Mouse (Mus musculus): ENCODE measurements at regions not wholly inside any gene's neighbourhood (a gene's known extent, or its start where the extent isn't known, plus 50 kb on each side); places are given as distances from the start of the nearest gene placed in this dataset.

DNA sequence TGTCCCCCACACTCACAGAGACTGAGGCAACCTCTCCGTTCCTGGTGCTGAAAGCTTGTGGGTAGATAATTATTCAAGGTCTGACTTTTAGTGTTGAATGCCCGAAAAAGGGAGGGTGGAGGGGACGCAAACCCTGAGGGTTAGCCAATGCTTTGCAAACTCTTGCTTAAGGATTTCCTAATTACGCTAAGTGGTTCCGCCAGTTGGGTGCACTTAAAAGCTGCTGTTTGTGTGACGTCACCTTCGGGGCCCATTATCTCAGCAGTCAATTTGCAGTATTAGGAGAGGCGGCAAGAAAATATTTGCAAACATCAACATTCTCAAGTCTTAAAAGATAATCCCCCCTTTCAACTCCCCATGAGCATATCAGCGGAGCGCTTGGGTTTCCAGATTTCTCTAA, 199.2 kb upstream of the Irx5 start:
- H3K36me3 ChIP-seq (replicated peaks; ENCODE audit: control insufficient read depth, insufficient read depth, low read depth): no peaks in the 10 kb centered on the region
- H3K9ac ChIP-seq (replicated peaks): no peak overlapping the region
- no peaks in the 10 kb centered on the region for H3K27me3 ChIP-seq (ENCODE audit: control insufficient read depth, insufficient read depth, low read length)
- DNase-seq (ENCODE audit: low read depth in 3 of 3, low spot score in 3 of 3): no peak
- no peak for ATAC-seq (ENCODE audit: insufficient read depth)
- H3K4me3 ChIP-seq (ENCODE audit: insufficient read depth in 1 of 2, low read depth in 2 of 2, low read length in 2 of 2): no peak overlapping the region
- no peaks in the 10 kb centered on the region for H3K4me1 ChIP-seq (replicated peaks; ENCODE audit: control insufficient read depth in 2 of 2, insufficient read depth in 2 of 2, low read length in 1 of 2)
- H3K9me3 ChIP-seq (ENCODE audit: control insufficient read depth, low read length): no peaks in the 10 kb centered on the region
- H3K4me2 ChIP-seq (ENCODE audit: low read depth): no peak overlapping the region
- whole genome bisulfite sequencing (ENCODE audit: insufficient replicate concordance): 50% methylated on average over 10 of the region's 10 CpGs
- no peak for TF ChIP-seq EP300 (IDR thresholded peaks at IDR 0.05; ENCODE audit: low read depth)
- TF ChIP-seq CTCF (IDR thresholded peaks at IDR 0.05; ENCODE audit: low read depth): no peak
- no peak overlapping the region for H3K27ac ChIP-seq

DNA sequence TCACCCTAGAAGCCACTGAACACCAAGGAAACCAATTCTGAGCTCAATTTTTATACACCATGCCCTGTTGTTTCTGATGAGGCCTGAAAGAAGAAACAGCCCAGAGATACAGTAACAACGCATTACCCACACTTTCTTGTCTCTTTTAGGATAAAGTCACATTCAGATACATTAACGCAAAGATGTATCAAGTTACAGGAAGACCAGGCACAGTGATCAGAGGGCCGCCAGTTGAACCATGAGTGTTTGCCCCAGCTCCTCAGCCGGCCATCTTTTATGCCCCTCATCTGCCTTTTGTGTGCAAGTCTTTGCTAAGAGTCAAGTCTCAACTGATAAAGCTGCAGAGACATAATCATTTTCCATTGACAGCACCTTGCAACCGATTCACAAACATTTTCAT, 204.9 kb upstream of the Irx5 start:
- Histone ChIP-seq H3K36me3 (replicated peaks; ENCODE audit: control insufficient read depth, insufficient read depth, low read depth) (no peaks in the 10 kb centered on the region), H3K27me3 (ENCODE audit: control insufficient read depth, insufficient read depth, low read length) (no peaks in the 10 kb centered on the region), H3K27ac (no peak overlapping the region), H3K9ac (replicated peaks) (no peak overlapping the region), H3K4me2 (ENCODE audit: low read depth) (no peak overlapping the region), H3K4me3 (ENCODE audit: insufficient read depth in 1 of 2, low read depth in 2 of 2, low read length in 2 of 2) (no peak overlapping the region), H3K4me1 (replicated peaks; ENCODE audit: control insufficient read depth in 2 of 2, insufficient read depth in 2 of 2, low read length in 1 of 2) (no peaks in the 10 kb centered on the region), H3K9me3 (ENCODE audit: control insufficient read depth, low read length) (no peaks in the 10 kb centered on the region)
- ATAC-seq (ENCODE audit: insufficient read depth): no peak
- WGBS (ENCODE audit: insufficient replicate concordance): 74% methylated on average over 5 of the region's 5 CpGs
- DNase-seq (ENCODE audit: low read depth in 3 of 3, low spot score in 3 of 3): no peak
- TF ChIP-seq EP300 (IDR thresholded peaks at IDR 0.05; ENCODE audit: low read depth) (no peak), CTCF (IDR thresholded peaks at IDR 0.05; ENCODE audit: low read depth) (no peak)

DNA sequence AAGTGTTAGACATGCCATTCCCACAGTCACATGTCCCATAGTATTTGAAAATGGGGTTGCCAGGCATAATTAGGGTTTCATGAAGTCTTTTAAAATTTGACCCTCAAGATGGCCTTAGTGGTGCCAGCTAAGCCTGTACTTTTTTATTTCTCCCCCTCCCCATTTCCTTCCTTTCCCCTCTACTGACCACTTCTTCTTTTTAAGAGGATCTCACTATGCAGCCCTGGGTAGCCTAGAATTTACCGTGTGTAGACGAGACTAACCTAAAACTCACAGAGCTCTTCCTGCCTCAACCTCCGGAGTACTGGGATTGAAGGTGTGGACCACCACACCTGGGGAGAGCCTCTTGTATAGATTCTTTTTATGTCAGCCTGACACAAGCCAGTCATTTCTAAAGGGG, 209.8 kb upstream of the Irx5 start:
- TF ChIP-seq EP300 (IDR thresholded peaks at IDR 0.05; ENCODE audit: low read depth) (no peak), CTCF (IDR thresholded peaks at IDR 0.05; ENCODE audit: low read depth) (no peak)
- ATAC-seq (ENCODE audit: insufficient read depth) (no peak), DNase-seq (ENCODE audit: low read depth in 3 of 3, low spot score in 3 of 3) (no peak)
- Histone ChIP-seq H3K9me3 (ENCODE audit: control insufficient read depth, low read length) (no peaks in the 10 kb centered on the region), H3K36me3 (replicated peaks; ENCODE audit: control insufficient read depth, insufficient read depth, low read depth) (no peaks in the 10 kb centered on the region), H3K9ac (replicated peaks) (no peak overlapping the region), H3K4me1 (replicated peaks; ENCODE audit: control insufficient read depth in 2 of 2, insufficient read depth in 2 of 2, low read length in 1 of 2) (no peaks in the 10 kb centered on the region), H3K4me3 (ENCODE audit: insufficient read depth in 1 of 2, low read depth in 2 of 2, low read length in 2 of 2) (no peak overlapping the region), H3K4me2 (ENCODE audit: low read depth) (no peak overlapping the region), H3K27me3 (ENCODE audit: control insufficient read depth, insufficient read depth, low read length) (no peaks in the 10 kb centered on the region), H3K27ac (no peak overlapping the region)
- 18% methylated on average over 3 of the region's 3 CpGs for WGBS (ENCODE audit: insufficient replicate concordance)

DNA sequence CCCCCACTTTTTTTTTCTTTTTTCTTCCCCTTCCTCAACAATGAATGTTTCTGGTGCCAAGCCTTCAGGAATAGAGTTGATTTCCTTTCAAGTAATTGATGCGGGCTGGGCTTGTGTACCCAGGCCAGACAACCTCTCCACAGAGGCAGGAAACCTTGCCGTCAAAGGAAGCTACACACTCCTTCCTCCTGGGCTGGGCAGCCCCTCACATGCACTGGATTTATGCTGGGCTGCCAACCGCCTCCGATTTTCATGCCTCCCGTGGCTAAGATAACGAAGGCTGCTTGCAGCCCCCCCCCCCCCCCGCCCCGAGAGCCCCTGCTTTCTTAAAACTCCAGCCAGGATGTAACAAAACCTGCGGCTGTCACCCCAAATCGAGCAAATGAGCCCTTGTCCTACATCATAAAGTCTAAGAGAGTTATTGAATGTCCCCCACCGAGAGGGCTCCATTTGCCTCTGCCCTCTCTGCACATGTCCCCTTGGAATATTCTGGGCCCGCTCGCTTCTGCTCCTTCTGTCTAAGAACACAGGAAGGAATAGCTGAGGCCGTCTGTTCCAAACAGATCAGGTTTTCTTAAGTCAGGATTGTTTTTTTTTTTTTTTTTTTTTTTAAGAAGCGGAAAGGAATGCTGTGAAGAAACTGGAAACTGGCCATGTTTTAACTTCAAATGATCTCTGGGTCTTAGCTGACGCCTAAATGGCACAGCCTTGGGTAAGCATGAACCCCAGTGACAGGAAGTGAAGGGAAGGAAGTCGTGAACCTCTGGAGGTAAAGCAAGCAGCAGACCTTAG, 220.1 kb upstream of the Irx5 start:
- no peak for DNase-seq (ENCODE audit: low read depth in 3 of 3, low spot score in 3 of 3)
- 15% methylated on average over 16 of the region's 17 CpGs for WGBS (ENCODE audit: insufficient replicate concordance)

DNA sequence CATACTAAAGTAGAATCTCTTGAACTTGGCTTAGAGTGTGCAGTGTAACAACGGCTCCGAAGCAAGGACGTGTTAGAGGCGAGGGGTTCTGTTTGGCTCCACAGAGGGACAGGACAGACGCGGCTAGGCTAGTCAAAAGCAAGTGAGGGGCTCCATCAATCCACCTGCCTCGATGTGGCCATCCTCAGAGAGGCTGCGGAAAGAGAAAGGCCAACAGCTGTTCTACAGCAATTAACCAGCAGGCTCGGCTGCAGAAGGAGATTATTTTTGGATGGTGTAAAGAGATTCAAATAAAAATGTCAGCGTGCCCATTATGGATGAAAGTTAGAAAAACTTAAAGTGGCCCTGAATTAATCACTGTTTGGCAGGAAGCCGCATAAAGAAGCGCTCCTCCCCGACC, 221.0 kb upstream of the Irx5 start:
- no peak for TF ChIP-seq CTCF (IDR thresholded peaks at IDR 0.05; ENCODE audit: low read depth)
- TF ChIP-seq EP300 (IDR thresholded peaks at IDR 0.05; ENCODE audit: low read depth): no peak
- H3K36me3 ChIP-seq (replicated peaks; ENCODE audit: control insufficient read depth, insufficient read depth, low read depth): no peaks in the 10 kb centered on the region
- no peak overlapping the region for H3K4me2 ChIP-seq (ENCODE audit: low read depth)
- DNase-seq (ENCODE audit: low read depth in 3 of 3, low spot score in 3 of 3) (no peak), ATAC-seq (ENCODE audit: insufficient read depth) (no peak)
- H3K9me3 ChIP-seq (ENCODE audit: control insufficient read depth, low read length): no peaks in the 10 kb centered on the region
- no peak overlapping the region for H3K9ac ChIP-seq (replicated peaks)
- no peaks in the 10 kb centered on the region for H3K27me3 ChIP-seq (ENCODE audit: control insufficient read depth, insufficient read depth, low read length)
- no peak overlapping the region for H3K4me3 ChIP-seq (ENCODE audit: insufficient read depth in 1 of 2, low read depth in 2 of 2, low read length in 2 of 2)
- 38% methylated on average over 13 of the region's 13 CpGs for WGBS (ENCODE audit: insufficient replicate concordance)
- no peak overlapping the region for H3K27ac ChIP-seq
- no peaks in the 10 kb centered on the region for H3K4me1 ChIP-seq (replicated peaks; ENCODE audit: control insufficient read depth in 2 of 2, insufficient read depth in 2 of 2, low read length in 1 of 2)

More for the DNA sequence above, 220.1 kb upstream of the Irx5 start:
- H3K9ac ChIP-seq (replicated peaks): no peak overlapping the region
- H3K4me3 ChIP-seq (ENCODE audit: insufficient read depth in 1 of 2, low read depth in 2 of 2, low read length in 2 of 2): no peak overlapping the region
- TF ChIP-seq EP300 (IDR thresholded peaks at IDR 0.05; ENCODE audit: low read depth) (no peak), CTCF (IDR thresholded peaks at IDR 0.05; ENCODE audit: low read depth) (no peak)
- no peak for ATAC-seq (ENCODE audit: insufficient read depth)
- no peaks in the 10 kb centered on the region for H3K36me3 ChIP-seq (replicated peaks; ENCODE audit: control insufficient read depth, insufficient read depth, low read depth)
- H3K4me2 ChIP-seq (ENCODE audit: low read depth): no peak overlapping the region
- H3K4me1 ChIP-seq (replicated peaks; ENCODE audit: control insufficient read depth in 2 of 2, insufficient read depth in 2 of 2, low read length in 1 of 2): no peaks in the 10 kb centered on the region
- no peaks in the 10 kb centered on the region for H3K27me3 ChIP-seq (ENCODE audit: control insufficient read depth, insufficient read depth, low read length)
- H3K9me3 ChIP-seq (ENCODE audit: control insufficient read depth, low read length): no peaks in the 10 kb centered on the region
- no peak overlapping the region for H3K27ac ChIP-seq
